Mouse (Mus musculus) left cerebral cortex, adult 6 months (tissue): ENCODE measurements around the gene Lpo. TPM values are rescaled to one million over a fixed set of nuclear protein-coding genes. Genes with fewer than 3 reads are reported as not detected.

ENCODE experiments used
- long read RNA-seq, 2 experiments: library from polyadenylated mRNA; unstranded; transcript quantifications; one replicate each; pipeline ENCODE4 v2.0.0; 2019 to 2020
- polyA plus RNA-seq: library from polyadenylated mRNA; unstranded; fragments of <200 nt; fragmentation: Nextera tagmentation; gene quantifications from 2 replicates; pipeline ENCODE4 v1.2.3, GENCODE M21; 2021

Gene Lpo
- 0.29 and 0.46 TPM in 2 replicates for polyA plus RNA-seq
- long read RNA-seq, experiment 1, partial matches to known transcripts, result 2 of 6 reads
- long read RNA-seq, experiment 1, other reads (novel, unspliced or antisense), result 4 of 6 reads
- long read RNA-seq, experiment 2, partial matches to known transcripts, result 1 of 1 reads
- long read RNA-seq, experiment 2, other reads (novel, unspliced or antisense), result 0 of 1 reads

DNA sequence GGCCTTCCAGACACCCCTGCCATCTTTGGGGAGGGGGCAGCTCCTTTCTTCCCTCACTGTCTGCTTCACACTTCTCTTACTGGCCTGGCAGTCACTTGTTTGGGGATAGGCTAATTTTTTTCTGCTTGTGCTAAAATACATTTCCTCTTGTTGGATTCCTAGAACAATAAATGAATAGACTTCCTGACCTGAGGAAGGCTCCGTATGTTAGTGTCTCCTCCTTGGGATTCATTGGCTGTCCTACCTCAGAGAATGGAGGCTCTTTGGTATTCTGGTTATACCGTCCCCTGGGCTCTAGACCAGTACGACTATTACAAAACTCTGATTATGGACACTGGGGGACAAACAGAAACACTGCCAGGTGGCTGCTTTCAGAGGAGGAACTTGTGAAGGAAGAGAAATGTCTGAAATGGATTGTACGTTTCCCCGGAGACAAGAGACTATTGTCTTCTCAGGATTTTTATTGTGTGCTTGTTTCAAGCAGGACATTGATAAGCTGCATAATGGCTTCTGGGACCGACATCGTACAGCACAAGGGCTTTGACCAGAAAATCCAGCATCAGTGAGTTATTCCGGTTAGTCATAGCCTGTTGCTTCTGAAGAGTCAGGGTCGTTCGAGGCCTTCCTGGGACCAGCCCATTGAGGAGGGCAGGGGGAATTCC is at the start of gene Lpo:
Gene Lpo (minus strand): TSS at position 51 of the 662 bp plus-strand sequence.

DNA sequence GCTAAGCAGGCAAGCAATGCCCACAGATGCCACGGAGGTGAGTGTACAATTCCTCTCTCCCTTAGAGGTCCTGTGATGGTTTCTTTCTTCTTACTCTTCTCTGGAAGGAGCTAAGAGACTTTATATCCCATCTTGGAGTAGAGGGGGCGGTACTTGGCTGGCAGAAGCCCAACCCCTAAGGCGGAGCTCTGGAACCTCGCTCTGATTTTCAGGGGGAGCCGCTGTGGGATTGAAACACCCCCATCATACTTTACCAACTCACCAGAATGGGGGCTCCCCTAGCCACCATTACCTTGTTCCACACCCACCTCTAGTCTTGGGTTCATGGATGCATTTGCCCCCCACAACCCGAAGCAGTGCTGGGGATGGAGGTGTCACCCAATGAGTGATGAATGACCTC is 47.3 kb upstream of the Lpo start, which contains the start of gene Epx:
Gene Epx (minus strand): TSS at position 101 of the 400 bp plus-strand sequence.

DNA sequence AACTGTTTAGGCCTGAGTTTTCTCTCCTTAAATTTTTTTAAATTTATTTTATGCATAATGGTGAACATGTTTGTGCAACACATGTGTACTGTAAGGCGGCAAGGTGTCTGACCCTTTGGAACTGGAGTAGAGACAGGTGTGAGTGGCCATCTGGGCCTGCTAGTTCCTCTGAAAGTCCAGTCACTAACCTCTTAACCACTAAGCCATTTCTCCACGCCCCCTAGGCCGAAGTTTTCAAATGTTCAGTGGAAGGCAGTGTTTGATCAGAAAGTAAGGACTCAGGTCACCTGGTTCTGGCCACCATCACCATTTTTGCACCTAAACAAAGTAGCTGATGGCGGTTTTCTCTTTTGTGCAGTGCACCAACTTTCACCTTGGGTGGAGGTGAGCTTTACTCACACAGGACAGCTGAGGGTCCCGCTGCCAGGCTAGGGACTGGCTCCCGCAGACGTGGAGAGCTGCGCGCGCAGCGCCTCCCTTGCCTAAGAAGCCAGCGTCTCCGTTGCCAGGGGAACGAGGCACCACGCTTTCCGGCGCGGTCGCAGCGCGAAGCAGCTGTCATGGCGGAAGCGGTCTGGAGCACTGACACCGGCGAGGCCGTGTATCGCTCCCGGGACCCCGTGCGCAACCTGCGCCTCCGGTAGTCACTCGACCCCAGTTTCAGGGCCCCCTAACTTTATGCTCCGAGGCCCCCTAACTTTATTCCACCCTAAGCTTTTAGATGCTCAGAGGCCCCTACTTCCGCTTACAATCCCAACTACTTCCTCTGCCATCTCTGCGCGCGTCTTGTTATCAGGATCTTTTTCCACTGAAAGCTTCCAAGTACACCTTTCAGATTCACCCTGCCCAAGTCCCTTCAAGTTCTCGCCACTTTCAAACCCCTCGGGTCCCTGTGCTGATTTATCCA is 24.9 kb upstream of the Lpo start, which contains the start of gene Mks1:
Gene Mks1 (plus strand): TSS at position 526 of the 907 bp plus-strand sequence.

GRCm38 (mm10) chr11:87793460-87793859 is 34.6 kb downstream of the Lpo start, which contains the start of gene Mpo:
TSS of gene Mpo (plus strand) at chr11:87793581.

DNA sequence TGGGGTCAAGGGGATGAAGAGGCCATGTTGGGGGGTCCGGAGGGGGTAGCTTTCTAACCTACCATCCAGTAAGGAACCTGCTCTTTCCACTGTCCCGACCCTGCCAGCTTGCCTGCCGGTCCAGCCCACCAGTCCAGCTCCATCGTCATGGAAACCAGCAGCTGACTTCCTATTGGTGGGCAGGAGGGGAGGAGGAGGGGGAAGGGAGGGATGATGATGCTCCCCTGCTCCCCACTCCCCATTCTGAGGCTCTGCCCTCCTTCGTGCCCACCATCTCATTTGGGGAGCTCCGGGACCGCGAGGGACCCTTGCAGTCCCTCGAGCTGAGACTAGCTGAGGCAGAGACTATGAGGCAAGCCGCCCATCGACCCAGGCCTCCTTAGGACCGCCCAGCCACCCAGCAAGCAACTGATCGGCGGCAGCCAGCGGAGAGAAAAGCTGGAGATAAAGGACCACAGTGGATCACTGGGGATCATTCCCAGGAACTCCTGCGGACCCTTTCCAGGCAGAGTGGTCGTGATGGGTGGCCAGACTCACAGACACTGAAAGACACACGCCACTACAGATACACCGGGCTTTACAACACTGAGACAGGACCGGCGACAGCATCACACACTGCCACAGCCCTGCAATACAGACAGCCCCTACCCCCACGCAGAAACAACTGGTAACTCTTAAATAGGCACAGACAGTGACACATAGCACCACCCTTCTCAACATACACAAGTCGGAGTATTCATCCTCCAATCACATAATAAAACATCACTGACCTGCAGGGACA is 67.6 kb downstream of the Lpo start, which contains the start of gene Tspoap1:
Gene Tspoap1 (plus strand): TSS at position 241 of the 781 bp plus-strand sequence.

Other genes starting within 250 kb of the Lpo start
- gene Mtmr4, start 236.1 kb downstream of the Lpo start, polyA plus RNA-seq, result 10.5 and 14.5 TPM in 2 replicates
- 0.16 and 0.33 TPM in 2 replicates for gene Hsf5, start 211.1 kb downstream of the Lpo start, polyA plus RNA-seq
- gene Rnf43, start 165.6 kb downstream of the Lpo start, polyA plus RNA-seq, result 0.97 and 1.3 TPM in 2 replicates
- 208 and 260 TPM in 2 replicates for gene Supt4a, start 90.7 kb downstream of the Lpo start, polyA plus RNA-seq
- gene Tspoap1, start 67.7 kb downstream of the Lpo start, polyA plus RNA-seq, result 10.3 and 12.0 TPM in 2 replicates
- gene Mpo, start 34.7 kb downstream of the Lpo start, polyA plus RNA-seq, result 0.09 TPM in 1 of 2 replicates, not detected in the other
- gene Mks1, start 24.9 kb upstream of the Lpo start, polyA plus RNA-seq, result 2.2 and 2.5 TPM in 2 replicates
- gene Epx, start 47.2 kb upstream of the Lpo start, polyA plus RNA-seq, result 0.31 and 0.44 TPM in 2 replicates
- gene Olfr462, start 64.0 kb upstream of the Lpo start, polyA plus RNA-seq, result not detected in 2 replicates
- not detected in 2 replicates for gene Olfr463, start 69.1 kb upstream of the Lpo start, polyA plus RNA-seq
- 1.4 and 1.8 TPM in 2 replicates for gene Olfr464, start 92.7 kb upstream of the Lpo start, polyA plus RNA-seq
- 22.0 and 44.2 TPM in 2 replicates for gene Dynll2, start 159.2 kb upstream of the Lpo start, polyA plus RNA-seq
- gene Srsf1, start 219.1 kb upstream of the Lpo start, polyA plus RNA-seq, result 9.6 and 97.3 TPM in 2 replicates
- gene Vezf1, start 240.0 kb upstream of the Lpo start, polyA plus RNA-seq, result 10.7 and 12.1 TPM in 2 replicates